Mouse (Mus musculus): ENCODE results near the gene Gm1993.
"Not testable (repeated sequence)": the region's sequence is repeated elsewhere in the genome, so short reads cannot be mapped to it uniquely, and the experiment has no call there.

The Gm1993 gene

GRCm38 (mm10) chrX:25570352-25570751 lies at the start of gene Gm1993:
TSS of gene Gm1993 (minus strand) at chrX:25570452.
- not testable (repeated sequence) for DNase-seq
